8 mouse cellular contexts compared by ENCODE assay signal in genomic region chr15:89622312-89622958, GRCm38 (mm10). TPM values are rescaled to one million over a fixed set of nuclear protein-coding genes. Genes with fewer than 3 reads are reported as not detected.
DNase-seq lines count a peak whose midpoint lies in the region; ATAC-seq and TF ChIP-seq lines count a peak whose summit lies in the region.

No protein-coding gene starts in this region.

- peak; percentile 43; the same call in 1 of the 2 replicates for ATAC-seq in hindbrain, embryonic 13.5 days (ENCODE audit: low FRiP score)
- ATAC-seq in inflammation-experienced regulatory T-cells, adult 6 months = no peak

- H3K4me3 ChIP-seq in hindbrain, embryonic 13.5 days = no peak overlapping the region
- H3K4me3 ChIP-seq in olfactory bulb, adult 2 months (ENCODE audit: insufficient read depth, low read depth, low read length) = no peak overlapping the region

- no peaks in the 10 kb centered on the region for H3K9me3 ChIP-seq in hindbrain, embryonic 13.5 days

- intact Hi-C loops in left cerebral cortex, postnatal 4 days (cut with DNase I) = loop anchor here (5.0 to 10.0 kb wide), 2 partner anchors 412 to 595 kb away; no protein-coding TSS in a partner anchor

- peak; percentile 52; the same call in 1 of the 2 replicates for TF ChIP-seq CTCF in olfactory bulb, adult 2 months (IDR thresholded peaks at IDR 0.05; ENCODE audit: insufficient read depth, low read depth, low read length)

- no peak overlapping the region for H3K9ac ChIP-seq in hindbrain, embryonic 13.5 days

- DNase-seq in left cerebral cortex, adult 18-20 months (ENCODE audit: low spot score in 2 of 2) = peak; percentile 59 to 69
- DNase-seq in left cerebral cortex, adult 11 months (ENCODE audit: low spot score) = no peak
- peak; percentile 30 for DNase-seq in adipocyte (ENCODE audit: low spot score)
- peak; percentile 38 for DNase-seq in embryo, embryonic 11.5 days (ENCODE audit: low read depth, low spot score)
- DNase-seq in left cerebral cortex, postnatal 4 days = peak; percentile 51

- H3K4me1 ChIP-seq in hindbrain, embryonic 13.5 days (replicated peaks) = no peaks in the 10 kb centered on the region
- H3K4me1 ChIP-seq in olfactory bulb, adult 2 months (ENCODE audit: control insufficient read depth, insufficient read depth, low read length) = no peaks in the 10 kb centered on the region

- TF ChIP-seq POLR2A in olfactory bulb, adult 2 months (IDR thresholded peaks at IDR 0.05; ENCODE audit: insufficient read depth, low read depth, low read length) = no peak

- 77% methylated on average over 12 of the region's 12 CpGs for WGBS in hindbrain, embryonic 13.5 days
- 64% methylated on average over 12 of the region's 12 CpGs for WGBS in olfactory bulb, adult 2 months

- no peaks in the 10 kb centered on the region for H3K27me3 ChIP-seq in hindbrain, embryonic 13.5 days

- no peak overlapping the region for H3K4me2 ChIP-seq in hindbrain, embryonic 13.5 days

- H3K27ac ChIP-seq in hindbrain, embryonic 13.5 days = no peak overlapping the region
- no peak overlapping the region for H3K27ac ChIP-seq in olfactory bulb, adult 2 months (ENCODE audit: insufficient read depth, low read depth, low read length)

- no peaks in the 10 kb centered on the region for H3K36me3 ChIP-seq in hindbrain, embryonic 13.5 days

RNA-seq across cellular contexts. Expression of gene Rabl2, which starts 30.7 kb away (rescaled TPM):
- total RNA-seq in left cerebral cortex, adult 18-20 months (2021) = 10 to 100 TPM; 32.6 to 40.3 TPM
- polyA plus RNA-seq in hindbrain, embryonic 13.5 days (2015; fragmentation: Nextera tagmentation; extraction: Ambion mirVana) = 72.5 and 73.7 TPM in 2 replicates
- total RNA-seq in left cerebral cortex, postnatal 4 days (2021) = 10 to 100 TPM; 51.7 to 54.5 TPM
- not detected in 2 replicates for polyA plus RNA-seq in olfactory bulb, adult 2 months (2012; ENCODE audit: insufficient read depth, insufficient read length, low replicate concordance, missing spikeins)
- 1 to 10 TPM; 1.5 to 2.2 (median 1.5) TPM for polyA plus RNA-seq in inflammation-experienced regulatory T-cells, adult 6 months (2017; shearing (Covaris generic))

RNA-seq across cellular contexts. Expression of gene Acr, which starts 54.3 kb away (rescaled TPM):
- total RNA-seq in left cerebral cortex, adult 18-20 months (2021) = under 1 TPM; 0.79 to 0.89 TPM
- 1.5 and 2.0 TPM in 2 replicates for polyA plus RNA-seq in hindbrain, embryonic 13.5 days (2015; fragmentation: Nextera tagmentation; extraction: Ambion mirVana)
- 1 to 10 TPM; 5.8 to 5.9 TPM for total RNA-seq in left cerebral cortex, postnatal 4 days (2021)
- not detected in 2 replicates for polyA plus RNA-seq in olfactory bulb, adult 2 months (2012; ENCODE audit: insufficient read depth, insufficient read length, low replicate concordance, missing spikeins)
- not detected for polyA plus RNA-seq in inflammation-experienced regulatory T-cells, adult 6 months (2017; shearing (Covaris generic))

Comparison
In these comparisons a context has a peak if more than half of its experiments do, and no peak if none do; other contexts are left out.
1. RNA of gene Rabl2, which starts 30.7 kb away (polyA plus RNA-seq): 72.5 to 73.7 TPM in hindbrain, embryonic 13.5 days; 1.5 to 2.2 TPM in inflammation-experienced regulatory T-cells, adult 6 months and not detected in olfactory bulb, adult 2 months; every median in the first group is over 10 times any median in the second.